Mouse (Mus musculus) liver, embryonic 14.5 days (tissue): ENCODE measurements around the gene Sugct.

ENCODE experiments used
- CTCF ChIP-seq: IDR thresholded peaks from 2 replicates; pipeline ENCODE4 v1.5.1; 2016; ENCODE audit warnings: antibody characterized with exemption, low read depth, control low read depth
- EP300 ChIP-seq: IDR thresholded peaks from 2 replicates; pipeline ENCODE4 v1.6.1; 2016; ENCODE audit warnings: antibody characterized with exemption, low read depth

DNA sequence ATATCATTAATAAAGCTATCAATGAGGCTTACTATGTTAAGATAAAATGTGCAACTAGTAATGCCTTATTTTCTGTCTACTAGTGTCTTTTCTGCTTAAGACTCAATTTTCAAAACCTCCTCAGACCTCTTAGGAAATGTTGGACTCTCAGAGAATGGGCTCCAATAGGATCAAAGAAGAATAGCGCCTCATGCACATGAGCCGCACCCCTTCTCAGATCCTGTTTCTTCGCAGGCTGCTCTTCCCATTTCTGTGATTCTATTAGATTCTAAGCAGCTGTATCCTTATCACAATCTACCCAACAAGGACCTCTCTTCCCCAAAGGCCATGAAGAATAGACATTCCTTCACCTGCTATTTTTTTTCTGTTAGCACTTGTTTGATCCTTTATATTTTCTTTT is 33.4 kb upstream of the Sugct start:
- TF ChIP-seq CTCF (no peak), EP300 (no peak)
